Mouse (Mus musculus) cerebellum, postnatal 25 days (tissue): Measurements from ENCODE around the gene Gm20425.
"Not testable (repeated sequence)": the region's sequence is repeated elsewhere in the genome, so short reads cannot be mapped to it uniquely, and the experiment has no call there.

Source experiments
- DNase-seq, 2 experiments: peaks; one replicate each; pipeline ENCODE4 v3.0.0; 2021; ENCODE audit warnings: mixed read lengths in 2 of 2

Gene Gm20425

DNA sequence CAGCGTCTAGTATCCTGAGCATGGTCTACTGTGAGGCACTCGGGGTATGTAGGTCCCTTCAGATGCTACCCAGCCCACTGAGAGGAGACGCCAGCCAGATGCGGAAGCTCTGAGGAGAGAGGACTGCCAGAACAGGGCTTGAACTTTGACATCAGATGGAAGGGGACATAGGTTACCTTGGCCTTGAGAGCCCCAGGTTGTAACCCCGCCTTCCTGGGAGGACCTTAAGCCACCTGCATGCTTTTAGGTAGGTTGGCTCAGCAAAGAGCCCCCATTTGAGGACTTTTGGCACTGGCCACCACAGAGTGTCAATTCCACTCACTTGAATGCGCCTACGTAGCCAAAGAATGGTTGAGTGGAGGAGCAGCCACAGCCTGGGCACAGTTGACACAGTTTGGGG, 5.4 kb downstream of the Gm20425 start:
- no peak for DNase-seq

GRCm38 (mm10) chr9:103214281-103214680, 15.8 kb downstream of the Gm20425 start:
- no peak for DNase-seq

GRCm38 (mm10) chr9:103213631-103214030, 16.5 kb downstream of the Gm20425 start:
- no peak for DNase-seq

- no peak for DNase-seq
These were observed 17.3 kb downstream of the Gm20425 start for GRCm38 (mm10) chr9:103212654-103213420.

GRCm38 (mm10) chr9:103208802-103209423, 21.2 kb downstream of the Gm20425 start:
- no peak for DNase-seq

- DNase-seq, result peak; percentile 68 to 78
These were observed 22.3 kb downstream of the Gm20425 start for GRCm38 (mm10) chr9:103207846-103208245.

GRCm38 (mm10) chr9:103205786-103206185, 24.3 kb downstream of the Gm20425 start:
- no peak for DNase-seq

- DNase-seq, result peak; percentile 94 to 96
These were observed 28.4 kb downstream of the Gm20425 start, which contains the start of gene Srprb for GRCm38 (mm10) chr9:103201561-103202260. Srprb (minus strand) TSS chr9:103202137.

DNA sequence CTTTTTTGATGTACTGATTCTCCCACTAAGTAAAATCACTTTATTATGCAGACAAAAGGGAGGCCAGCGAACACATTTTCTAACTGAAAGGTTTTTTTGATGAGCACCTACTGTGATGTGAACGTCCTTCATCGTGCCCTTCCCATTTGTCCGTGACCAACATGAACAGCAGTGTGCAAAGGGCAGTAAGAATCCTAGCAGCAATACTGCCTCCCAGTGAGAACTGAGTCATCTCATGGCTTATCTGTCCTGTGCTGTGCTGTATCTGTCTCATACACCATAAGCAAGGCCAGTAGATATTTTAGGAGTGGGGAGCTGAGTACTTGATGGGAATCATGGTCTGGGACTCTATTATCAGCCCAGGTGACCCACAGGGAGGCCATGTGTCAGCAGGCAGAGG, 41.7 kb downstream of the Gm20425 start:
- no peak for DNase-seq

DNA sequence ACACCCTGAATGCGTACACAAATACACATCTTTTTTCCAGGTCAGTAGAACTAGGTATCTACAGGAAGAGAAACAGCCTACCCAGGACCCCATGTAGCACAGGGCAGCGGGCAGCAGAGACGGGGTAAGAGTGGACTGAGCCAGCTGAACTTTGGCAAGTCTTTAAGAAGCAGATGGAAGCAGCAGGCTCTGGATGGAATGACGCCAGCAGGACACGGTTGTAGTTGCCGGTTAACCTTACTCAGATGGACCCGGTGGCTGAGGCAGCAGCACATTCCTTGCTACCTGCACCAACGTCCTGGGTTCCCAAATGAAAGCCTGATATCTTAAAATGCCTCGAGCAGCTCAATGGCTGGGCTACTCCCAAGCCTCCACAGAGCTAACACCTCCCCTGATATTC, 43.4 kb downstream of the Gm20425 start:
- peak; percentile 81 to 88 for DNase-seq

DNA sequence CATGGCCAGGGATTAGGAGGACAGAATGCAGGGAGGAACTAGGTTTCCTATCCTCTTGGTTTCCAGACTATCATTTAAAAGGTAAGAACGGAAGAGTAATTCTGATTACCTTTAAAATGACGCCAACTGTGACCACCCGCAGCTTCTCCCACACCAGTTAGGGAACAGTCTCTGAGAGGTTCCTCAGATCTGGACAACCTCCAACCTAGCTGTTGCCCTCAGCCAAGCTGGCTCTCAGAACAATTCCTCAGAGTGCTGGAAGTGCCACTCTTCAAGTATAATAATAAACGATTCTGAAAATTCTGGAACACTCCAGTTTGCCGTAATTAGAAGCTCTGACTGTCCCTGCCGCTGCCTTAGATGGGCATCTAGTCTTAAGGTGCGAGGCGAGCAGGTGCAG, 44.2 kb downstream of the Gm20425 start:
- peak; percentile 41 to 65 for DNase-seq

DNA sequence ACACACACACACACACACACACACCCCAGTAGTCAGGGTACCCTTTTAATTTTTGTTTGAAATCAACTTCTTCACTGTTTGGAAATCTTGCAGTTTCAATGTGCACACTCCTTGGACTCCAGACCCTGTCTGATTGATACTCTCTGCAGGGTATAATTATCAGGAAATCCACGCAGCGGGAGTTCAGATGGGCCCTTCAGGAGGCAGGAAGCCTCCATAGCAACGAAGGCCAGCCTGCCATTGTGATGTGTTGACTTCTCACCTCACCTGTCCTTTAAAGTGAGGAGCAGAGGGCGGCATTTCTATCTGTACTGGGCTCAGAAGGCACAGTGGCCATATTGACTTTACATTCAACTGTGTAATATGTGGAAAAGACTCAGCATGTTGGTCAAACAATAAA, 45.3 kb downstream of the Gm20425 start:
- DNase-seq, result no peak

- peak in 1 of 2 experiments; percentile 13 for DNase-seq
These were observed 48.2 kb downstream of the Gm20425 start for GRCm38 (mm10) chr9:103181886-103182285.

GRCm38 (mm10) chr9:103180807-103181565, 49.1 kb downstream of the Gm20425 start:
- DNase-seq, result peak in 1 of 2 experiments; percentile 18

GRCm38 (mm10) chr9:103180303-103180702, 49.8 kb downstream of the Gm20425 start:
- peak; percentile 66 to 78 for DNase-seq

- DNase-seq, result peak in 1 of 2 experiments; percentile 9
These were observed 54.4 kb downstream of the Gm20425 start for GRCm38 (mm10) chr9:103175692-103176091.

DNA sequence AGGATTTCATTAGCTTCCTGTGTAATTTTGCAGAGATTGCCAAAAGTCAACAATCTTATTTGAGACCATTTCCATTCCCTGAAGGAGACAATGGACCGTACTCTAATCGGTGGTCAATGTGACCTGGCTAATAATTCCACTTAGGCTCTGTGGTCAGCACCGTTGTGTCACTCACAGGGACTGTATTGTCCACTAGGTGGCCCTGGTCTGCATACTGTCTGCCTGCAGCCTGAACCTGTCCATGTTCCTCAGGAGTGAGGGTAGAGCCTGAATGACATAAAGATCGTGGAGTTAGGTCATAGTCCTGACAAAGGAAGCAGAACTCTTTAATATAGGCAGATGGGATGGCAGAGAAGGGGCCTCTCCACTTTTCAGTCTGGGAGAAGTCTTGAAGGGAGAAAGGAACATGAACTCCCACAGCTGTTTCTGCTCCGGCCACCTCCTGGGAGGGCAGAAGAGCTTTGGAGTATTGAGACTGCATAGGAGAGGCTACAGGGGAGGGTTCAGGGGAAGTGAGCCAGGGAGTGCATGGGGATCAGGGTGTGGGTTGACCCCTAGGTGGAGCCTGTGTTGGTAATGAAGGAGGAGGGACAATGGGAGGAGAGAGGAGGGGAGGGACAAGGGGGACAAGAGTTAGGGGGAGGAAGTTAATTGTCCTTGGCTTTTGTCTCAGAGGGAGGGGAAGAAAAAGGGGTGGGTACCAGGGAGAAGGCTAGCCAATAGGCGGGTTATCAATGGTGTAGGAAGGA, 55.2 kb downstream of the Gm20425 start:
- DNase-seq, result peak; percentile 16 to 66

DNA sequence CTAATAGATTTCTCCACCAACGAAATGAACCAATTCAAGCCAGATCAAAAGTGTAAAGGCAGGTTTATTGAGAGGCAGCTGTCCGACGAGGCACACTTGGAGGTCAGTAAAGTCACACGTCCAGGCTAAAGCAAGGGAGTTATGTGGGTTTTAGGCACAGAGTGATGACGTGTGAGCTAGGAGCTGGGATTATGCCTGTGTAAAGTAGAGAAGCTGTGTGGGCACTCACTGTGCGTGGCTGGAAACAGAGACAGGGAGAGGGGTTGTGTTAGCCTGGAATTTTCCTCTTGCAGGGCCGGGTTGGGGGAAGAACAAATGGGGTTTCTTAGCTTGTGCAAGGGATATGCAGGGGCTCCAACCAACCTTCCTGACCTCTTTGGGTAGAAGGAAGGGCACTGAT, 61.3 kb downstream of the Gm20425 start:
- no peak for DNase-seq

DNA sequence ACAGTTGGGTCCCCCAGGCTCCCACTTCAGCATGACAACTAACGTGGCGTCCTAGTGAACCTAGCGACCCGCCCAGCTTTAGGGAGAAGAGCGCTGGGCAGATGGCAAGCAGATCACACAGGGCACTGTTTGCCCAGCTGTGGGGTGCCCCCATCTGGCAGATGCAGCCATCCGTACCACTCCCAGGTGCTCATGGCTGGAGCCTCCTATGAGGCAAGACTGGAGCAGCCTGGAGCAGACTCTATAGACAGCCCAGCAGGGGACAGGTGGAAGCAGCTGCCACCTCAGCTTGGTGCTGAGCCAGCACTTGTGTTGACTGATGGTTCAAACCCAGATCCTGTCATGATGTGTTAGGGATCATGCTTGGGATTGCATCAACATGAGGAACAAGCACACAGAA, 62.1 kb downstream of the Gm20425 start:
- DNase-seq, result peak in 1 of 2 experiments; percentile 42

- DNase-seq, result no peak
These were observed 66.3 kb downstream of the Gm20425 start for GRCm38 (mm10) chr9:103163806-103164205.

DNA sequence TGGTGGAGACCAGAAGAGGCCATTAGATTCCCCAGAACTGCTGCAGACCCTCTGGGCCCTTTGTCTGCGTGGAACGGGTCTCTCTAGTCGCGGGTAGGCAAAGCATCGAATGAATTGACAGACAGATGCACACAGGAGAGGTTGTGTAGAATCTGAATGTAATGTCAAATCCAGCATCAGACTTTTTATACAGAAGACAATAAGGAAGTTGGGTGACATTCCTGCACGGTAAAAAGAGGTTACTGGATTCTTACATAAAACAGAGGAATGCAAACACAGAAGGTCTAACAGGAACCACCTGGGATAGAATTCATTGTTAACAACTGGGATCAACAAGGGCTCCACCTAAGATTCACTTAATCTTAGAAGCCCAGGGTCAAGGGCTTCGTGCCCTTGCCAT, 74.9 kb downstream of the Gm20425 start:
- DNase-seq, result not testable (repeated sequence)

DNA sequence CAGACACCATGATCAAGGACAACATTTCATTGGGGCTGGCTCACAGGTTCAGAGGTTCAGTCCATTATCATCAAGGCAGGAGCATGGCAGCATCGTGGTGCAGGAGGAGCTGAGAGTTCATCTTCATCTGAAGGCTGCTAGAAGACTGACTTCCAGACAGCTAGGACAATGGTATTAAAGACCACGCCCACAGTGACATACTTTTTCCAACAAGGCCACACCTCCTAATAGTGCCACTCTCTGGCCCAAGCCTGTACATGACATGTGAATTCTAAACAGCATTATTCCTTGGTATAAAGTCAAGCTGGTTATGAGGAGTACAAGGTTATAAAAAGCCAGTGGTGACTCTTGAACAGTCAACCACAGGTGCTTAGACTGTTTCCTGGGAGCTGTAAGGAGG, 75.5 kb downstream of the Gm20425 start:
- DNase-seq, result no peak
